Mouse (Mus musculus) heart, embryonic 15.5 days (tissue): ENCODE measurements around the gene Rnf224. TPM values are rescaled to one million over a fixed set of nuclear protein-coding genes. Genes with fewer than 3 reads are reported as not detected.

Source experiments
- ATAC-seq: fragments of 200-750 bp; cut with Nextera tagmentation; replicated peaks from 2 replicates; pipeline ENCODE4 v1.8.0; 2017; ENCODE audit warnings: low read depth, moderate TSS enrichment; ENCODE audit not compliant: insufficient number of reproducible peaks, insufficient read depth, low FRiP score
- H3K27ac ChIP-seq: fragments of 300-500 bp; sonication (generic); 2 replicates; pipeline ENCODE4 v1.5.1; 2015; ENCODE audit warnings: mild to moderate bottlenecking, inconsistent platforms
- H3K27me3 ChIP-seq: fragments of 300-500 bp; sonication (generic); 2 replicates; pipeline ENCODE4 v1.6.1; 2015; ENCODE audit warnings: inconsistent platforms
- H3K36me3 ChIP-seq: fragments of 300-500 bp; sonication (generic); 2 replicates; pipeline ENCODE4 v1.6.1; 2015; ENCODE audit warnings: mild to moderate bottlenecking, inconsistent platforms
- H3K4me1 ChIP-seq: fragments of 300-500 bp; sonication (generic); replicated peaks from 2 replicates; pipeline ENCODE4 v1.6.1; 2015; ENCODE audit warnings: inconsistent platforms
- H3K4me2 ChIP-seq: fragments of 300-500 bp; sonication (generic); 2 replicates; pipeline ENCODE4 v1.6.1; 2015; ENCODE audit warnings: inconsistent platforms, mild to moderate bottlenecking, moderate library complexity
- H3K4me3 ChIP-seq: fragments of 300-500 bp; sonication (generic); 2 replicates; pipeline ENCODE4 v1.5.1; 2015; ENCODE audit warnings: mild to moderate bottlenecking, inconsistent platforms
- H3K9ac ChIP-seq: fragments of 300-500 bp; sonication (generic); 2 replicates; pipeline ENCODE4 v1.6.1; 2015; ENCODE audit warnings: mild to moderate bottlenecking, inconsistent platforms
- H3K9me3 ChIP-seq: fragments of 300-500 bp; sonication (generic); replicated peaks from 2 replicates; pipeline ENCODE4 v1.6.1; 2016; ENCODE audit warnings: inconsistent platforms
- WGBS: fragments of 180-500 bp; shearing (Covaris S2); methylation state at CpG from one replicate; pipeline ENCODE4 v1.1.7; 2015; ENCODE audit warnings: mixed read lengths; 5-methylcytosine and 5-hydroxymethylcytosine counted together
- polyA plus RNA-seq: library from polyadenylated mRNA; unstranded; fragments of >200 nt; fragmentation: Nextera tagmentation; extraction: Ambion mirVana; gene quantifications from 2 replicates; pipeline ENCODE4 v1.2.1, GENCODE M21; 2015

The Rnf224 gene
- polyA plus RNA-seq, 1 experiment from 2014 or later, result not detected

GRCm38 (mm10) chr2:25255284-25255779 lies 18.7 kb upstream of the Rnf224 start, which contains the start of gene Tmem203:
Gene Tmem203 (plus strand): TSS chr2:25255439.
- Histone ChIP-seq H3K4me1 (peaks cover 16% of the 10 kb centered on the region), H3K4me2 (peak within 1 kb of the TSS; percentile 91), H3K9ac (peak within 1 kb of the TSS; percentile 81), H3K27me3 (no peaks in the 10 kb centered on the region), H3K4me3 (peak within 1 kb of the TSS; percentile 81), H3K27ac (peak within 1 kb of the TSS; percentile 80), H3K36me3 (peaks cover 19% of the 10 kb centered on the region), H3K9me3 (no peaks in the 10 kb centered on the region)
- ATAC-seq, result peak; percentile 83
- under 1% methylated on average over 39 of the region's 39 CpGs for WGBS

- H3K4me2 ChIP-seq, result no peak overlapping the region
- H3K4me1 ChIP-seq, result peaks cover 16% of the 10 kb centered on the region
- ATAC-seq, result no peak
- no peaks in the 10 kb centered on the region for H3K9me3 ChIP-seq
- H3K4me3 ChIP-seq, result no peak overlapping the region
- peaks cover 42% of the 10 kb centered on the region for H3K36me3 ChIP-seq
- H3K9ac ChIP-seq, result no peak overlapping the region
- H3K27ac ChIP-seq, result no peak overlapping the region
- WGBS, result 83% methylated on average over 1 of the region's 1 CpGs
- no peaks in the 10 kb centered on the region for H3K27me3 ChIP-seq
Measured at GRCm38 (mm10) chr2:25252331-25252730, 15.7 kb upstream of the Rnf224 start.

GRCm38 (mm10) chr2:25246183-25247072 lies 9.8 kb upstream of the Rnf224 start, which contains the start of gene AL732309.1:
Gene AL732309.1 (minus strand): TSS chr2:25246863.
- no peak for ATAC-seq
- H3K36me3 ChIP-seq, result peaks cover 30% of the 10 kb centered on the region
- 87% methylated on average over 10 of the region's 10 CpGs for WGBS
- no peak within 1 kb of the TSS for H3K27ac ChIP-seq
- H3K4me2 ChIP-seq, result no peak within 1 kb of the TSS
- no peak within 1 kb of the TSS for H3K9ac ChIP-seq
- no peak within 1 kb of the TSS for H3K4me3 ChIP-seq
- peaks cover 14% of the 10 kb centered on the region for H3K4me1 ChIP-seq
- H3K9me3 ChIP-seq, result no peaks in the 10 kb centered on the region
- peaks cover 24% of the 10 kb centered on the region for H3K27me3 ChIP-seq

- H3K4me3 ChIP-seq, result no peak overlapping the region
- no peak for ATAC-seq
- no peaks in the 10 kb centered on the region for H3K9me3 ChIP-seq
- 87% methylated on average over 4 of the region's 4 CpGs for WGBS
- H3K4me1 ChIP-seq, result peaks cover 26% of the 10 kb centered on the region
- H3K27me3 ChIP-seq, result peaks cover 36% of the 10 kb centered on the region
- no peak overlapping the region for H3K4me2 ChIP-seq
- no peak overlapping the region for H3K27ac ChIP-seq
- H3K36me3 ChIP-seq, result peaks cover 11% of the 10 kb centered on the region; the same call in 1 of the 2 replicates
- no peak overlapping the region for H3K9ac ChIP-seq
Measured at GRCm38 (mm10) chr2:25244144-25244543, 7.6 kb upstream of the Rnf224 start.

- H3K4me1 ChIP-seq, result peaks cover 26% of the 10 kb centered on the region
- H3K27ac ChIP-seq, result no peak overlapping the region
- peaks cover 38% of the 10 kb centered on the region for H3K27me3 ChIP-seq
- WGBS, result 69% methylated on average over 8 of the region's 8 CpGs
- H3K9ac ChIP-seq, result no peak overlapping the region
- H3K4me3 ChIP-seq, result no peak overlapping the region
- H3K36me3 ChIP-seq, result peaks cover 7% of the 10 kb centered on the region; the same call in 1 of the 2 replicates
- H3K4me2 ChIP-seq, result no peak overlapping the region
- no peaks in the 10 kb centered on the region for H3K9me3 ChIP-seq
- no peak for ATAC-seq
Measured at GRCm38 (mm10) chr2:25243342-25243741, 6.8 kb upstream of the Rnf224 start.

GRCm38 (mm10) chr2:25242101-25242506 lies 5.5 kb upstream of the Rnf224 start, which contains the start of the genes Rnf208 and Cysrt1:
Gene Rnf208 (plus strand): TSS chr2:25242255.
Gene Cysrt1 (minus strand): TSS chr2:25242452.
- Histone ChIP-seq H3K4me2 (peak within 1 kb of the TSS; percentile 94), H3K4me3 (peak within 1 kb of the TSS; percentile 57), H3K36me3 (no peaks in the 10 kb centered on the region), H3K9ac (peak within 1 kb of the TSS; percentile 57), H3K9me3 (no peaks in the 10 kb centered on the region), H3K27ac (no peak within 1 kb of the TSS), H3K4me1 (peaks cover 26% of the 10 kb centered on the region), H3K27me3 (peaks cover 42% of the 10 kb centered on the region)
- under 1% methylated on average over 51 of the region's 59 CpGs for WGBS
- ATAC-seq, result no peak

GRCm38 (mm10) chr2:25241438-25241775 lies 4.8 kb upstream of the Rnf224 start:
- Histone ChIP-seq H3K4me1 (peaks cover 26% of the 10 kb centered on the region), H3K27ac (no peak overlapping the region), H3K9me3 (no peaks in the 10 kb centered on the region), H3K4me3 (peak overlapping the region; percentile 57), H3K4me2 (peak overlapping the region; percentile 94), H3K9ac (no peak overlapping the region), H3K36me3 (no peaks in the 10 kb centered on the region), H3K27me3 (peaks cover 44% of the 10 kb centered on the region)
- no peak for ATAC-seq
- WGBS, result 20% methylated on average over 6 of the region's 6 CpGs

- Histone ChIP-seq H3K9ac (peak overlapping the region; percentile 3), H3K4me2 (peak overlapping the region; percentile 94), H3K4me3 (peak overlapping the region; percentile 57), H3K4me1 (peaks cover 26% of the 10 kb centered on the region), H3K27me3 (peaks cover 49% of the 10 kb centered on the region), H3K27ac (no peak overlapping the region), H3K36me3 (no peaks in the 10 kb centered on the region), H3K9me3 (no peaks in the 10 kb centered on the region)
- WGBS, result 1% methylated on average over 29 of the region's 29 CpGs
- ATAC-seq, result peak; percentile 82
Measured at GRCm38 (mm10) chr2:25240723-25241437, 4.3 kb upstream of the Rnf224 start.

GRCm38 (mm10) chr2:25240310-25240709 lies 3.7 kb upstream of the Rnf224 start:
- H3K36me3 ChIP-seq, result no peaks in the 10 kb centered on the region
- H3K4me3 ChIP-seq, result peak overlapping the region; percentile 57
- H3K4me1 ChIP-seq, result peaks cover 26% of the 10 kb centered on the region
- WGBS, result 53% methylated on average over 8 of the region's 8 CpGs
- peak overlapping the region; percentile 3; the same call in 1 of the 2 replicates for H3K9ac ChIP-seq
- no peaks in the 10 kb centered on the region for H3K9me3 ChIP-seq
- ATAC-seq, result no peak; the same call in 1 of the 2 replicates
- peaks cover 54% of the 10 kb centered on the region for H3K27me3 ChIP-seq
- peak overlapping the region; percentile 94 for H3K4me2 ChIP-seq
- no peak overlapping the region for H3K27ac ChIP-seq

- Histone ChIP-seq H3K27ac (no peak overlapping the region), H3K36me3 (no peaks in the 10 kb centered on the region), H3K4me2 (no peak overlapping the region), H3K27me3 (peaks cover 59% of the 10 kb centered on the region), H3K9ac (no peak overlapping the region), H3K4me1 (peaks cover 26% of the 10 kb centered on the region), H3K4me3 (no peak overlapping the region), H3K9me3 (no peaks in the 10 kb centered on the region)
- no peak for ATAC-seq
- 81% methylated on average over 3 of the region's 3 CpGs for WGBS
Measured at GRCm38 (mm10) chr2:25239766-25240165, 3.2 kb upstream of the Rnf224 start.

- Histone ChIP-seq H3K4me2 (no peak overlapping the region), H3K36me3 (no peaks in the 10 kb centered on the region), H3K9ac (no peak overlapping the region), H3K9me3 (no peaks in the 10 kb centered on the region), H3K4me3 (no peak overlapping the region), H3K27ac (no peak overlapping the region), H3K4me1 (peaks cover 26% of the 10 kb centered on the region), H3K27me3 (peaks cover 56% of the 10 kb centered on the region)
- no peak for ATAC-seq
Measured at GRCm38 (mm10) chr2:25238106-25238505, 1.5 kb upstream of the Rnf224 start.
